Mouse (Mus musculus): ENCODE measurements around the gene Nxnl1. TPM values are rescaled to one million over a fixed set of nuclear protein-coding genes. Genes with fewer than 3 reads are reported as not detected.
"Not testable (repeated sequence)": the region's sequence is repeated elsewhere in the genome, so short reads cannot be mapped to it uniquely, and the experiment has no call there.

The Nxnl1 gene
- total RNA-seq, 1 experiment = not detected

DNA sequence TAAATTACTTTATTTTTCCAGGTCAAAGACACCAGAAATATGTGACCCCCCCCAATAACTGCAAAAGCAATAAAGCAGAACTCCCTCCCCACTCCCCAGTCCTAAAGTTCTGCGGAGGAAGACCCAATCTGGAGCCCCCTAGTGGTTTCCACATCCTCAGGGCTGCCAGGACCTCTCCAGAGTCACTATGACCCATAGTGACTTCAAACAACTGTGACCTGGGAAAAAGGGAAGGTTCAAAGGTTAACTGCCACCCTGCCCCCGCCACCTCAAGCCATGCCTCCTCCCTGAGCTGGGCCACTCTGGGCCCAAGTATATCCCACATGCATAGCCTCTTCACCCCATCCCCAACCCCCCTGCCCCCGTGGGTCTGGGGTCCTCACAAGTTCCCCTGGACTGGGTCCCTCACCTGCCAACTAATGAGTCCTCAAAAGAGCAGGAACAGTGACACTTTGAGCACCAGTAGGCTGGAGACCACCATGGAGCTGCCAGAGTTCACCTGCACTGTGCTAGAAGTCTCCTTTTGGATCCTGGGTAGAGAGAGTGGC lies 32.1 kb downstream of the Nxnl1 start:
- peaks cover 2 to 24% of the 10 kb centered on the region in 2 experiments; a peak in 3 of 4 replicates for H3K4me1 ChIP-seq (ENCODE audit: control insufficient read depth in 2 of 2, insufficient read depth in 2 of 2, low read length in 2 of 2, poor library complexity in 1 of 2)
- no peak overlapping the region for H3K9ac ChIP-seq (ENCODE audit: insufficient read depth, low read depth, low read length, poor library complexity, severe bottlenecking)
- H3K9me3 ChIP-seq (ENCODE audit: control insufficient read depth, insufficient read depth, low read depth, low read length) = no peaks in the 10 kb centered on the region
- no peak overlapping the region for H3K27ac ChIP-seq (ENCODE audit: insufficient read depth, low read depth, low read length, poor library complexity, severe bottlenecking)
- TF ChIP-seq CHD2 (IDR thresholded peaks at IDR 0.05; ENCODE audit: low read depth, low read length) (no peak), HCFC1 (IDR thresholded peaks at IDR 0.05; ENCODE audit: borderline replicate concordance, insufficient read depth, low read length) (no peak), MAFK (IDR thresholded peaks at IDR 0.05; ENCODE audit: insufficient read depth, low read depth, low read length) (no peak), ZNF384 (IDR thresholded peaks at IDR 0.05; ENCODE audit: low read depth, low read length) (no peak), ZC3H11A (IDR thresholded peaks at IDR 0.05; ENCODE audit: borderline replicate concordance, low read depth, low read length) (no peak)
- in situ Hi-C loops (cut with MboI; ENCODE audit: low sequenced_read_pairs in 2 of 2, unreplicated experiment in 2 of 2) = no loop called here
- no peak overlapping the region for H3K4me3 ChIP-seq (ENCODE audit: insufficient read depth in 1 of 2, low read depth in 1 of 2, low read length in 2 of 2, poor library complexity in 1 of 2, severe bottlenecking in 1 of 2)
- H3K36me3 ChIP-seq (ENCODE audit: control insufficient read depth, insufficient read depth, low read length, poor library complexity, severe bottlenecking) = peaks cover 11% of the 10 kb centered on the region; the same call in 1 of the 2 replicates
- no peak for DNase-seq (ENCODE audit: low read depth, low spot score)

DNA sequence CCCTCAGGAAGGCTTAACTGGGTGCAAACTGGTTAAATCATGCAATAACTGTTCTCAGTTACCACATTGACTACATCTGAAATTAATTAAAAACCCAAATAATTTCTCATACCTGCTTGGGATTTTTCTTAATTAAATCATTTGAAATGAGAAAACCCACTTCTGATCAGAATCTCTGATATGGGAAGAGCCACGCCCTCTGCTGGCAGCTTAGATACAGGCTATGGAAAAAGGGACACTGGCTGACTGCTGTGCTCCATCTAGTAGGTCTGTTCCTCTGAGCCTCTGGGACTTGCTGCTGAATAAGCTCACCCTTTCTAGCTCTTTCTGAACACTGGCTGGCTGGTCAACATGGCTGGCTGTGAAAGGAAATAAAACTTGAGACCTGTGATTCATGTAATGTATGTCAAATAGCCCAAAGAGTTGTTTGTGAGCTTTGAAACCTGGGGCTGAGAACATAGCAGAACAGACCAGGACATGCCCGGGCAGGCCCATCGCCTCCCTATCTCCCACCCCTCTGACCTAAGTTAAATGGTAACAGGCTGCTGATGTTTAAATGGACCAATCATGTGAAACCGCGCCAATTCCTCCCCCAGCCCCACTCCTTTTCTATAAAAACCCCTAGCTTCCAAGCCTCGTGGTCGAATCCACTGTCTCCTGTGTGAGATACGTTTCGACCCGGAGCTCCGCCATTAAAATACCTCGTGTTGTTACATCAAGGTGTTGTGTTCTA lies 35.5 kb downstream of the Nxnl1 start:
- H3K9ac ChIP-seq (ENCODE audit: insufficient read depth, low read depth, low read length, poor library complexity, severe bottlenecking) = peak overlapping the region; percentile 69
- peak overlapping the region; percentile 3 to 28; a peak in 1 of 4 replicates for H3K4me3 ChIP-seq (ENCODE audit: insufficient read depth in 1 of 2, low read depth in 1 of 2, low read length in 2 of 2, poor library complexity in 1 of 2, severe bottlenecking in 1 of 2)
- DNase-seq (ENCODE audit: low read depth, low spot score); H3K9me3 ChIP-seq (ENCODE audit: control insufficient read depth, insufficient read depth, low read depth, low read length); in situ Hi-C loops (cut with MboI; ENCODE audit: low sequenced_read_pairs in 2 of 2, unreplicated experiment in 2 of 2): not testable (repeated sequence)
- H3K4me1 ChIP-seq (ENCODE audit: control insufficient read depth in 2 of 2, insufficient read depth in 2 of 2, low read length in 2 of 2, poor library complexity in 1 of 2) = peaks cover 7 to 34% of the 10 kb centered on the region in 2 experiments
- peaks cover 11% of the 10 kb centered on the region; the same call in 1 of the 2 replicates for H3K36me3 ChIP-seq (ENCODE audit: control insufficient read depth, insufficient read depth, low read length, poor library complexity, severe bottlenecking)
- peak overlapping the region; percentile 76 for H3K27ac ChIP-seq (ENCODE audit: insufficient read depth, low read depth, low read length, poor library complexity, severe bottlenecking)

DNA sequence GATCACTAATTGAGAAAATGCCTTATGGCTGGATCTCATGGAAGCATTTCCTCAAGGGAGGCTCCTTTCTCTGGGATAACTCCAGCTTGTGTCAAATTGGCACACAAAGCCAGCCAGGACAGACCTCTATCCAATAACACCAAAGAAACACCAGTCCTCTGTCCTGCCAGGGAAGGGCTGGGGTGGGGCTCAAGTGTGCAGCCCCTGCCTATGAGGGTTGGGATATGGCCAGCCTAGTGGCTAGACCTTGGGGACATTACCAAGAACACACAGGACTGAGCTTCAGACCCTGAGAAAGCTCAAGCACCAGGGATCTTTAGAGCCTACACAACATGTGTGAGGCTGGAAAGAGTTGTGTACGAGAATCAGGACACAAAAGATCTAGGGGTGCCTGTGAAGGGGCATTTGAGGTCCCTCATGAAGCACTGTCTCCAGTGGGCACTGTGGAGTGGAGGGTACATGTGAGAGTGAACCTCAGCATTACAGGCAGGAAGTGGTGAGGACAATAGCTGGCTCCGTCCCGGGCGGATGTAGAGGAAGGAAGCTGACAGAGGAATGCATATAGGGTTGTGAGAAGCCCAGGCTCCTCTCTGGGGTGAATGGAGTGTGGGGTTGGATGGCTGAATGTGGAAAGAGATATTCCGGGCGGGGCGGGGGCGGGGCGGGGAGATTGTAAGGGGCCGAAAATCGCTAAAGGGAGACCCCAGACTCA lies 37.9 kb downstream of the Nxnl1 start:
- in situ Hi-C loops (cut with MboI; ENCODE audit: low sequenced_read_pairs in 2 of 2, unreplicated experiment in 2 of 2) = no loop called here
- Histone ChIP-seq H3K4me1 (ENCODE audit: control insufficient read depth in 2 of 2, insufficient read depth in 2 of 2, low read length in 2 of 2, poor library complexity in 1 of 2) (peaks cover 7 to 20% of the 10 kb centered on the region in 2 experiments), H3K9me3 (ENCODE audit: control insufficient read depth, insufficient read depth, low read depth, low read length) (no peaks in the 10 kb centered on the region)

DNA sequence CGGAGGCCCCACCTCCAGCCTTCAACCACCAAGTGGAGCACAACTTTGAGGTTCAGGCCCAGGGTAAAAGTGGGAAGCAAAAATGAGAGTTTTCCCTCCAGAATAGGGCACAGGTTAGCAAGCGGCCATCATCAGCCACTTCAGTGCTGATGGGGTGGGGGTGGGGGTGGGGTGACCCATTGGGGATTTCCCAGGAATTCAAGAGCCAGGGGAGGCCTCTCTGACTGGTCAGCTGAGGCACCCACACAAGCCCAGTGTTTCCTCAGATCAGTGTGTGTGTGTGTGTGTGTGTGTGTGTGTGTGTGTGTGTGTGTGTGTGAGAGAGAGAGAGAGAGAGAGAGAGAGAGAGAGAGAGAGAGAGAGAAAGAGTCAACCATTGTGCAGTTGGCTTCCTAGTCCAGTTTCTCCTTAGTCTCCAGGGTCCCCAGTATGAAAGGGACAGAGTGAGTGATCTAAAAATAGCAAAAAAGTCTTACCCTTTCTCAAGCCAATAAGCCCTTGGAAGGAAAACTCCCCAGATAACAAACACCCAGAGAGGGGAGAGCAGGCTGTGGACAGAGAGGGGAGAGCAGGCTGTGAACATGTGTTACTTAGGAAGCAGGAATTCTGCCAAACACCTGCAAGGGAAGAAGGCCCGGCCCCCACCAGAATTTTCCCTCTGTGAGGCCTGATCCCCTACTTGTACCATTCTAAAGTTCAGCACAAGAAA lies 39.1 kb downstream of the Nxnl1 start:
- Histone ChIP-seq H3K9me3 (ENCODE audit: control insufficient read depth, insufficient read depth, low read depth, low read length) (no peaks in the 10 kb centered on the region), H3K27ac (ENCODE audit: insufficient read depth, low read depth, low read length, poor library complexity, severe bottlenecking) (peak overlapping the region; percentile 76), H3K4me3 (ENCODE audit: insufficient read depth in 1 of 2, low read depth in 1 of 2, low read length in 2 of 2, poor library complexity in 1 of 2, severe bottlenecking in 1 of 2) (no peak overlapping the region), H3K9ac (ENCODE audit: insufficient read depth, low read depth, low read length, poor library complexity, severe bottlenecking) (peak overlapping the region; percentile 46; the same call in 1 of the 2 replicates), H3K4me1 (ENCODE audit: control insufficient read depth in 2 of 2, insufficient read depth in 2 of 2, low read length in 2 of 2, poor library complexity in 1 of 2) (peaks cover 7 to 24% of the 10 kb centered on the region in 2 experiments), H3K36me3 (ENCODE audit: control insufficient read depth, insufficient read depth, low read length, poor library complexity, severe bottlenecking) (no peaks in the 10 kb centered on the region; the same call in 1 of the 2 replicates)
- DNase-seq (ENCODE audit: low read depth, low spot score) = no peak
- TF ChIP-seq CHD2 (IDR thresholded peaks at IDR 0.05; ENCODE audit: low read depth, low read length) (no peak), ZC3H11A (IDR thresholded peaks at IDR 0.05; ENCODE audit: borderline replicate concordance, low read depth, low read length) (no peak), MAFK (IDR thresholded peaks at IDR 0.05; ENCODE audit: insufficient read depth, low read depth, low read length) (no peak), ZNF384 (IDR thresholded peaks at IDR 0.05; ENCODE audit: low read depth, low read length) (no peak), HCFC1 (IDR thresholded peaks at IDR 0.05; ENCODE audit: borderline replicate concordance, insufficient read depth, low read length) (no peak)
- in situ Hi-C loops (cut with MboI; ENCODE audit: low sequenced_read_pairs in 2 of 2, unreplicated experiment in 2 of 2) = no loop called here

More for the DNA sequence above, 37.9 kb downstream of the Nxnl1 start:
- Histone ChIP-seq H3K4me3 (ENCODE audit: insufficient read depth in 1 of 2, low read depth in 1 of 2, low read length in 2 of 2, poor library complexity in 1 of 2, severe bottlenecking in 1 of 2) (no peak overlapping the region), H3K36me3 (ENCODE audit: control insufficient read depth, insufficient read depth, low read length, poor library complexity, severe bottlenecking) (no peaks in the 10 kb centered on the region), H3K27ac (ENCODE audit: insufficient read depth, low read depth, low read length, poor library complexity, severe bottlenecking) (peak overlapping the region; percentile 63; the same call in 1 of the 2 replicates), H3K9ac (ENCODE audit: insufficient read depth, low read depth, low read length, poor library complexity, severe bottlenecking) (no peak overlapping the region; the same call in 1 of the 2 replicates)
- DNase-seq (ENCODE audit: low read depth, low spot score) = no peak
- TF ChIP-seq ZNF384 (IDR thresholded peaks at IDR 0.05; ENCODE audit: low read depth, low read length) = no peak
- TF ChIP-seq ZC3H11A (IDR thresholded peaks at IDR 0.05; ENCODE audit: borderline replicate concordance, low read depth, low read length) = no peak
- TF ChIP-seq CHD2 (IDR thresholded peaks at IDR 0.05; ENCODE audit: low read depth, low read length) = no peak
